In genomic region chr17:18231996-18232395, GRCm38 (mm10) we compare ENCODE assay signal across 16 mouse cellular contexts. TPM values are rescaled to one million over a fixed set of nuclear protein-coding genes. Genes with fewer than 3 reads are reported as not detected.
"Had no signal": no experiment of that assay in that cellular context is flagged by ENCODE, and none has a peak within 500 bp of the region (broad histone marks: within the 10 kb centered on the region; RNA-seq: fewer than 3 reads in every experiment).

No protein-coding gene starts in this region.

- H3K9ac ChIP-seq: neural tube, embryonic 15.5 days; stomach, embryonic 15.5 days had no signal

- H3K4me3 ChIP-seq: neural tube, embryonic 15.5 days; stomach, embryonic 15.5 days had no signal

- DNase-seq: retina, postnatal 1 day; right cerebral cortex, adult 18-20 months; right cerebral cortex, postnatal 14 days; right cerebral cortex, postnatal 25 days; right cerebral cortex, postnatal 4 days; spleen, adult 18-20 months; thymus, adult 18-20 months; thymus, adult 2 months; thymus, postnatal 14 days; thymus, postnatal 25 days; thymus, postnatal 36 days; thymus, postnatal 4 days had no signal

- H3K4me1 ChIP-seq: neural tube, embryonic 15.5 days; stomach, embryonic 15.5 days had no signal

- H3K27ac ChIP-seq: neural tube, embryonic 15.5 days; stomach, embryonic 15.5 days; stomach, postnatal 0 days had no signal

- H3K9me3 ChIP-seq: stomach, embryonic 15.5 days had no signal

- H3K36me3 ChIP-seq: neural tube, embryonic 15.5 days; stomach, embryonic 15.5 days had no signal

RNA-seq across cellular contexts. Expression of gene Vmn2r94, which starts 45.6 kb away (rescaled TPM):
- total RNA-seq: neutrophil, adult 5-6 weeks had no signal
